In genomic region chr2:163722550-163722949, GRCm38 (mm10) we compare ENCODE assay signal across 8 mouse cellular contexts. TPM values are rescaled to one million over a fixed set of nuclear protein-coding genes. Genes with fewer than 3 reads are reported as not detected.
DNase-seq lines count a peak whose midpoint lies in the region.

No protein-coding gene starts in this region.

- intact Hi-C loops in gastrocnemius, postnatal 36 days (cut with DNase I), result loop anchor here (10.0 kb wide), 1 partner anchor 188 kb away; no protein-coding TSS in a partner anchor

- peak; percentile 53 for DNase-seq in testis, postnatal 10 days (ENCODE audit: low spot score)
- no peak for DNase-seq in testis, postnatal 14 days (ENCODE audit: low spot score)
- DNase-seq in cerebellum, adult 9-11 months, result peak; percentile 86
- peak; percentile 61 to 62 for DNase-seq in layer of hippocampus, postnatal 36 days
- DNase-seq in right cerebral cortex, postnatal 36 days (ENCODE audit: low spot score in 2 of 2), result peak; percentile 57 to 64
- no peak for DNase-seq in gastrocnemius, postnatal 36 days
- no peak for DNase-seq in thymus, adult 18-20 months
- no peak for DNase-seq in lung, postnatal 10 days

RNA-seq across cellular contexts. Expression of gene Ada, which starts 27.5 kb away (rescaled TPM):
- total RNA-seq in layer of hippocampus, postnatal 36 days (2021), result 1 to 10 TPM; 1.1 to 1.2 TPM
- under 1 TPM; 0.25 to 0.79 TPM for total RNA-seq in gastrocnemius, postnatal 36 days (2021)

Comparison
In these comparisons a context has a peak if more than half of its experiments do, and no peak if none do; other contexts are left out.
1. DNase-seq: peak in testis, postnatal 10 days (single experiment), cerebellum, adult 9-11 months (single experiment), layer of hippocampus, postnatal 36 days (2 of 2) and right cerebral cortex, postnatal 36 days (2 of 2); none in testis, postnatal 14 days (single experiment), gastrocnemius, postnatal 36 days (0 of 2), thymus, adult 18-20 months (0 of 2) and lung, postnatal 10 days (single experiment).